Mouse (Mus musculus): ENCODE results near the gene Scfd2. TPM values are rescaled to one million over a fixed set of nuclear protein-coding genes. Genes with fewer than 3 reads are reported as not detected.

Scfd2 gene
- polyA plus RNA-seq, 1 experiment from 2014 or later: 13.2 TPM

- H3K4me3 ChIP-seq (ENCODE audit: low read depth, low read length): no peak overlapping the region
- no peak overlapping the region for H3K9ac ChIP-seq (ENCODE audit: low read length)
- no peaks in the 10 kb centered on the region for H3K36me3 ChIP-seq (ENCODE audit: control insufficient read depth, insufficient read depth, low read length)
- no peaks in the 10 kb centered on the region for H3K9me3 ChIP-seq (ENCODE audit: control insufficient read depth, low read length)
- H3K4me2 ChIP-seq (ENCODE audit: low read length): no peak overlapping the region
- DNase-seq (ENCODE audit: low spot score) (no peak), ATAC-seq (replicated peaks; ENCODE audit: low FRiP score, low TSS enrichment, low read depth) (no peak)
- no peaks in the 10 kb centered on the region for H3K27me3 ChIP-seq (replicated peaks; ENCODE audit: control insufficient read depth, insufficient read depth, low read length)
- 79% methylated on average over 10 of the region's 10 CpGs for WGBS
- H3K4me1 ChIP-seq (replicated peaks; ENCODE audit: control insufficient read depth, insufficient read depth, low read length): peaks cover 6% of the 10 kb centered on the region; the same call in 1 of the 2 replicates
- no peak overlapping the region for H3K27ac ChIP-seq (ENCODE audit: low read depth)
Observed at GRCm38 (mm10) chr5:74447517-74448334, 83.8 kb downstream of the Scfd2 start.

- no peaks in the 10 kb centered on the region for H3K36me3 ChIP-seq (ENCODE audit: control insufficient read depth, insufficient read depth, low read length)
- no peak for ATAC-seq (replicated peaks; ENCODE audit: low FRiP score, low TSS enrichment, low read depth)
- H3K4me3 ChIP-seq (ENCODE audit: low read depth, low read length): no peak overlapping the region
- no peak overlapping the region for H3K4me2 ChIP-seq (ENCODE audit: low read length)
- no peak overlapping the region for H3K27ac ChIP-seq (ENCODE audit: low read depth)
- 54% methylated on average over 3 of the region's 3 CpGs for WGBS
- no peak for DNase-seq (ENCODE audit: low spot score)
- H3K9me3 ChIP-seq (ENCODE audit: control insufficient read depth, low read length): no peaks in the 10 kb centered on the region
- no peaks in the 10 kb centered on the region for H3K27me3 ChIP-seq (replicated peaks; ENCODE audit: control insufficient read depth, insufficient read depth, low read length)
- peaks cover 5% of the 10 kb centered on the region; the same call in 1 of the 2 replicates for H3K4me1 ChIP-seq (replicated peaks; ENCODE audit: control insufficient read depth, insufficient read depth, low read length)
- H3K9ac ChIP-seq (ENCODE audit: low read length): no peak overlapping the region
Observed at GRCm38 (mm10) chr5:74445861-74446260, 85.7 kb downstream of the Scfd2 start.

DNA sequence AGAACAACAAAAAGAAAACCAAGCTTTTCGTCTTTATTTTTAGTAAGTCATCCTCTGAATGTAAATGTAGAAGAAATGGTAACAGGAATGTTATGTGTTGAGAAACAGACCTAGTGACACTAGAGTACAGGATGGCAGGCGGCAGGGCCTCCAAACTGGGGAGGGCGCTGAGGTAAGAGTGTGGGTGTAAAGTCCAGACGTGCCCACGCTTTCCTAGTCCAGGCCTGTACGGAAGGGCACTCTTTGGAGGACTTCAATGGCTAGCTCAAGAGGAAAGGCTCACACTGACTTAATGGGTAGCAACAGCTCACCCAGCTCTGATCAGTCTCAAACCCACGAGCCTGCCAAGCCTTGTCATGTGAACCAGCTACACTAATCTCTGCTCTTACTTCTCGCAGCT is 93.2 kb downstream of the Scfd2 start:
- H3K36me3 ChIP-seq (ENCODE audit: control insufficient read depth, insufficient read depth, low read length): no peaks in the 10 kb centered on the region
- no peaks in the 10 kb centered on the region for H3K27me3 ChIP-seq (replicated peaks; ENCODE audit: control insufficient read depth, insufficient read depth, low read length)
- H3K4me2 ChIP-seq (ENCODE audit: low read length): no peak overlapping the region
- no peak for DNase-seq (ENCODE audit: low spot score)
- no peak overlapping the region for H3K4me3 ChIP-seq (ENCODE audit: low read depth, low read length)
- no peak overlapping the region for H3K9ac ChIP-seq (ENCODE audit: low read length)
- 83% methylated on average over 8 of the region's 8 CpGs for WGBS
- no peaks in the 10 kb centered on the region for H3K9me3 ChIP-seq (ENCODE audit: control insufficient read depth, low read length)
- H3K27ac ChIP-seq (ENCODE audit: low read depth): no peak overlapping the region
- no peak for ATAC-seq (replicated peaks; ENCODE audit: low FRiP score, low TSS enrichment, low read depth)
- H3K4me1 ChIP-seq (replicated peaks; ENCODE audit: control insufficient read depth, insufficient read depth, low read length): peaks cover 11% of the 10 kb centered on the region

DNA sequence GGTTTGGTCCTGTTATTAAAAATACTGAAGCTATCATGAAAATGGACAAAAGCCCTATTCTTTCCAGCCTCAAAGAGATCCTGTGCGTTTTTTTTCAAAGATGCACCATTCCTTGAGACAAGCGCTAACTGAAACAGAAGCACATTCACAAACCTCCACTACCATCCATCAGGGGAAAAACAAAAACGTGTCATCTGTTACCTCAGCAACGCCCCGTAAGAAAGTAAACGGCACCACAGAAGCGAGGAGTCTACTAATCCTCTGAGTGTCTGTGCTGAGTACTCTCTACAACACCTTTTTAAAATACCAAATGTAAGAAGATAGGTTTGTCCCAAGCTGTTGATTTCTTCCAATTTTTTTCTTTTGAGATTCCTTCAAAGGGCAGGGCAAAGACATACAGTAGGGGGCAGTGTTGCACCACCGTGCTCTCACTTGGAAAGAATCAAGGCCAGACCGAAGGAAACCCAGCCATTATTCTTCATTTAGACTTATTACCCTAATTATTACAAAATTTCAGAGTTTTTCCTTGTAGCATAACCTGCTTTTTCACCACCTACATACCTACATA is 97.9 kb downstream of the Scfd2 start:
- H3K36me3 ChIP-seq (ENCODE audit: control insufficient read depth, insufficient read depth, low read length): no peaks in the 10 kb centered on the region
- DNase-seq (ENCODE audit: low spot score) (peak; percentile 89), ATAC-seq (replicated peaks; ENCODE audit: low FRiP score, low TSS enrichment, low read depth) (no peak)
- no peaks in the 10 kb centered on the region for H3K27me3 ChIP-seq (replicated peaks; ENCODE audit: control insufficient read depth, insufficient read depth, low read length)
- peak overlapping the region; percentile 42; the same call in 1 of the 2 replicates for H3K4me2 ChIP-seq (ENCODE audit: low read length)
- H3K9me3 ChIP-seq (ENCODE audit: control insufficient read depth, low read length): no peaks in the 10 kb centered on the region
- peaks cover 22% of the 10 kb centered on the region for H3K4me1 ChIP-seq (replicated peaks; ENCODE audit: control insufficient read depth, insufficient read depth, low read length)
- no peak overlapping the region for H3K27ac ChIP-seq (ENCODE audit: low read depth)
- 6% methylated on average over 9 of the region's 9 CpGs for WGBS
- H3K9ac ChIP-seq (ENCODE audit: low read length): no peak overlapping the region
- no peak overlapping the region for H3K4me3 ChIP-seq (ENCODE audit: low read depth, low read length)

GRCm38 (mm10) chr5:74432879-74433539 is 98.5 kb downstream of the Scfd2 start:
- WGBS: 10% methylated on average over 14 of the region's 14 CpGs
- H3K9me3 ChIP-seq (ENCODE audit: control insufficient read depth, low read length): no peaks in the 10 kb centered on the region
- H3K27ac ChIP-seq (ENCODE audit: low read depth): peak overlapping the region; percentile 64
- ATAC-seq (replicated peaks; ENCODE audit: low FRiP score, low TSS enrichment, low read depth) (peak; percentile 68), DNase-seq (ENCODE audit: low spot score) (peak; percentile 61)
- 0 out of 2 replicates have a peak overlapping the region, but pooled peaks have one; percentile 2 for H3K9ac ChIP-seq (ENCODE audit: low read length)
- H3K4me2 ChIP-seq (ENCODE audit: low read length): peak overlapping the region; percentile 42
- peaks cover 22% of the 10 kb centered on the region for H3K4me1 ChIP-seq (replicated peaks; ENCODE audit: control insufficient read depth, insufficient read depth, low read length)
- H3K27me3 ChIP-seq (replicated peaks; ENCODE audit: control insufficient read depth, insufficient read depth, low read length): no peaks in the 10 kb centered on the region
- H3K4me3 ChIP-seq (ENCODE audit: low read depth, low read length): peak overlapping the region; percentile 13
- no peaks in the 10 kb centered on the region for H3K36me3 ChIP-seq (ENCODE audit: control insufficient read depth, insufficient read depth, low read length)

GRCm38 (mm10) chr5:74420615-74421132 is 110.9 kb downstream of the Scfd2 start:
- Histone ChIP-seq H3K4me2 (ENCODE audit: low read length) (no peak overlapping the region), H3K27me3 (replicated peaks; ENCODE audit: control insufficient read depth, insufficient read depth, low read length) (no peaks in the 10 kb centered on the region), H3K4me3 (ENCODE audit: low read depth, low read length) (no peak overlapping the region), H3K9me3 (ENCODE audit: control insufficient read depth, low read length) (no peaks in the 10 kb centered on the region), H3K36me3 (ENCODE audit: control insufficient read depth, insufficient read depth, low read length) (no peaks in the 10 kb centered on the region), H3K4me1 (replicated peaks; ENCODE audit: control insufficient read depth, insufficient read depth, low read length) (no peaks in the 10 kb centered on the region; the same call in 1 of the 2 replicates), H3K9ac (ENCODE audit: low read length) (no peak overlapping the region), H3K27ac (ENCODE audit: low read depth) (no peak overlapping the region)
- DNase-seq (ENCODE audit: low spot score) (no peak), ATAC-seq (replicated peaks; ENCODE audit: low FRiP score, low TSS enrichment, low read depth) (no peak)
- 66% methylated on average over 5 of the region's 5 CpGs for WGBS

- Histone ChIP-seq H3K27me3 (replicated peaks; ENCODE audit: control insufficient read depth, insufficient read depth, low read length) (no peaks in the 10 kb centered on the region), H3K9me3 (ENCODE audit: control insufficient read depth, low read length) (no peaks in the 10 kb centered on the region), H3K4me2 (ENCODE audit: low read length) (no peak overlapping the region), H3K4me1 (replicated peaks; ENCODE audit: control insufficient read depth, insufficient read depth, low read length) (no peaks in the 10 kb centered on the region), H3K36me3 (ENCODE audit: control insufficient read depth, insufficient read depth, low read length) (no peaks in the 10 kb centered on the region), H3K4me3 (ENCODE audit: low read depth, low read length) (no peak overlapping the region), H3K27ac (ENCODE audit: low read depth) (no peak overlapping the region), H3K9ac (ENCODE audit: low read length) (no peak overlapping the region)
- ATAC-seq (replicated peaks; ENCODE audit: low FRiP score, low TSS enrichment, low read depth): no peak
- 95% methylated on average over 3 of the region's 3 CpGs for WGBS
- no peak for DNase-seq (ENCODE audit: low spot score)
Observed at GRCm38 (mm10) chr5:74412557-74412956, 119.0 kb downstream of the Scfd2 start.

DNA sequence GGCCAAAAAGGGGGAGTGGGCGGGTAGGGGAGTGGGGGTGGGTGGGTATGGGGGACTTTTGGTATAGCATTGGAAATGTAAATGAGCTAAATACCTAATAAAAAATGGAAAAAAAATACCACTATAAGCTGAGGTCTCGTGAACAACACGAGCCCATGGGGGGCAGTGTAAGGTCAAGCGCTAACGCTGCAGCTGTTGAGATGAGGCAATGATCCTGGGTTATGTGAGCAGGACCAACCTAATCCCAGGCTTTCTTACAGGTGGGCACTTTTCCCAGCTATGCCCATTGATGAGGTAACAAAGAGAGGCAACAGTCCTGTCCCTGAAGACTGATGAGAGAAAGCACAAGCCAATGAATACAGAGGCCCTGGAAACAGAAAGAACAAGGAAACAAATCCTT is 126.7 kb downstream of the Scfd2 start:
- no peak for ATAC-seq (replicated peaks; ENCODE audit: low FRiP score, low TSS enrichment, low read depth)
- Histone ChIP-seq H3K4me2 (ENCODE audit: low read length) (no peak overlapping the region), H3K4me3 (ENCODE audit: low read depth, low read length) (no peak overlapping the region), H3K27me3 (replicated peaks; ENCODE audit: control insufficient read depth, insufficient read depth, low read length) (no peaks in the 10 kb centered on the region), H3K9ac (ENCODE audit: low read length) (no peak overlapping the region), H3K36me3 (ENCODE audit: control insufficient read depth, insufficient read depth, low read length) (no peaks in the 10 kb centered on the region), H3K4me1 (replicated peaks; ENCODE audit: control insufficient read depth, insufficient read depth, low read length) (no peaks in the 10 kb centered on the region), H3K9me3 (ENCODE audit: control insufficient read depth, low read length) (no peaks in the 10 kb centered on the region), H3K27ac (ENCODE audit: low read depth) (no peak overlapping the region)
- 81% methylated on average over 4 of the region's 5 CpGs for WGBS
- no peak for DNase-seq (ENCODE audit: low spot score)
